Mouse (Mus musculus): Measurements from ENCODE around the gene Mink1.
A peak's percentile ranks its signal among the peaks of the same experiment; 100 is the strongest.
"Not testable (repeated sequence)": the region's sequence is repeated elsewhere in the genome, so short reads cannot be mapped to it uniquely, and the experiment has no call there.

The Mink1 gene

GRCm38 (mm10) chr11:70557545-70557944 lies 5.1 kb upstream of the Mink1 start:
- DNase-seq (ENCODE audit: low read depth), result peak; percentile 38

GRCm38 (mm10) chr11:70561937-70562286 lies 769 bp upstream of the Mink1 start:
- DNase-seq (ENCODE audit: low read depth), result no peak

- DNase-seq (ENCODE audit: low read depth), result no peak
Measured at GRCm38 (mm10) chr11:70562995-70563469, 351 bp downstream of the Mink1 start.

- peak; percentile 71 for DNase-seq (ENCODE audit: low read depth)
Measured at GRCm38 (mm10) chr11:70563470-70564275, 992 bp downstream of the Mink1 start.

GRCm38 (mm10) chr11:70564276-70564873 lies 1.7 kb downstream of the Mink1 start:
- no peak for DNase-seq (ENCODE audit: low read depth)

GRCm38 (mm10) chr11:70566586-70566985 lies 3.9 kb downstream of the Mink1 start:
- no peak for DNase-seq (ENCODE audit: low read depth)

GRCm38 (mm10) chr11:70570614-70571013 lies 7.9 kb downstream of the Mink1 start:
- DNase-seq (ENCODE audit: low read depth), result not testable (repeated sequence)

GRCm38 (mm10) chr11:70571641-70572040 lies 9.0 kb downstream of the Mink1 start:
- no peak for DNase-seq (ENCODE audit: low read depth)

GRCm38 (mm10) chr11:70572348-70572902 lies 9.7 kb downstream of the Mink1 start:
- no peak for DNase-seq (ENCODE audit: low read depth)

- no peak for DNase-seq (ENCODE audit: low read depth)
Measured at GRCm38 (mm10) chr11:70573872-70574271, 11.2 kb downstream of the Mink1 start.

- DNase-seq (ENCODE audit: low read depth), result no peak
Measured at GRCm38 (mm10) chr11:70577201-70577600, 14.5 kb downstream of the Mink1 start.

GRCm38 (mm10) chr11:70578962-70579361 lies 16.3 kb downstream of the Mink1 start:
- DNase-seq (ENCODE audit: low read depth), result no peak

GRCm38 (mm10) chr11:70579710-70580357 lies 17.2 kb downstream of the Mink1 start:
- DNase-seq (ENCODE audit: low read depth), result peak; percentile 71

GRCm38 (mm10) chr11:70580358-70580720 lies 17.7 kb downstream of the Mink1 start:
- no peak for DNase-seq (ENCODE audit: low read depth)

- DNase-seq (ENCODE audit: low read depth), result peak; percentile 83
Measured at GRCm38 (mm10) chr11:70580921-70581320, 18.2 kb downstream of the Mink1 start.

GRCm38 (mm10) chr11:70582196-70582595 lies 19.5 kb downstream of the Mink1 start:
- no peak for DNase-seq (ENCODE audit: low read depth)

GRCm38 (mm10) chr11:70583022-70583714 lies 20.5 kb downstream of the Mink1 start:
- DNase-seq (ENCODE audit: low read depth), result no peak

GRCm38 (mm10) chr11:70583775-70584174 lies 21.1 kb downstream of the Mink1 start:
- DNase-seq (ENCODE audit: low read depth), result no peak

- no peak for DNase-seq (ENCODE audit: low read depth)
Measured at GRCm38 (mm10) chr11:70585457-70585856, 22.8 kb downstream of the Mink1 start.

- no peak for DNase-seq (ENCODE audit: low read depth)
Measured at GRCm38 (mm10) chr11:70586261-70586660, 23.6 kb downstream of the Mink1 start.

GRCm38 (mm10) chr11:70586954-70587353 lies 24.3 kb downstream of the Mink1 start:
- no peak for DNase-seq (ENCODE audit: low read depth)

GRCm38 (mm10) chr11:70591733-70592132 lies 29.1 kb downstream of the Mink1 start:
- peak; percentile 56 for DNase-seq (ENCODE audit: low read depth)

Data from induced T-regulatory cell, adult 2 months (primary cell).